In the genomic region with DNA sequence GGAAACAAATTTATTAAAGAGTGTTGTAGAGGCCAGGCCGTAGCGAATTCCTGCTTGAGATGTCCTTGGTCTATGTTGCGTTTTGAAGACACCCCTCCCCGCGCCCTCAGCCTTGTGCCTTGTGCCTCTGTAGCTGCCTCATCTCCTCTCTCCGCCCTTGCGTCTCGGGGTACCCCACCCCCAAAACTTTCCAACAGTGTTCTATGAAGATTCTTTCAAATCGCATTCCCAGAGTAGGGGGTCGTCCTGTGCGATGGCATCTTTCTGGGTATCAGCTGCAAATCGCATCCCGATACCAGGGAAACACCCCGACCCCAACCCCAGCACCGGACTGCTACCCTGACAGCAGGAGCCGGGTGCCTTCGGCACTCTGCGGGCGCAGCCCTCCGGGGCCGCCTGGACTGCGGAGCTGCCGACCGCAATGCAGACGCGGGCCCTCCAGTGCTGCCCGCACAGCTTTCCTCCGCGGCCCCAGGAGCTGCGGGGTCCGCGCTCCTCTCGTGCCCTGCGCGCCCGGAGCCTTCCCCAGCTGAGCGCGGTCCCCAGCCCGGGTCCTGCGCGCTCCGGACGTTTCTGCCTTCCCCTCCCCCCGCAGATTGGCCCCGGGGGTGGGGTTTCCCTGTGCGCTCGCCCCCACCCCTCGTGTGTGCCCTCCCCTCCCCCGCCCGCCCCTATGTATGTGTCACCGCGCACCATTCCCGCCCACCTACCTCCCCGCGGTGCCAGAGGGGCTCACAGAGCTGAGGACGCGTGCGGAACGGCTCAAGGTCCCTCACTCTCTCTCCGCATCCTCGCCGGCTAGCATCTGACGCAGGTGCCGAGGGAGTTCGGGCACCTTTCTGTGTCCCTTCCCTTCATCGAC, we compare ENCODE assay signal across 7 mouse cellular contexts. TPM values are rescaled to one million over a fixed set of nuclear protein-coding genes. Genes with fewer than 3 reads are reported as not detected.
DNase-seq lines count a peak whose midpoint lies in the region; ATAC-seq and TF ChIP-seq lines count a peak whose summit lies in the region.

No protein-coding gene starts in this region.

- H3K4me3 ChIP-seq in lung, postnatal 0 days (ENCODE audit: low read depth, low read length), result peak overlapping the region; percentile 19; the same call in 1 of the 2 replicates
- peak overlapping the region; percentile 56 for H3K4me3 ChIP-seq in hindbrain, embryonic 13.5 days
- peak overlapping the region; percentile 44 for H3K4me3 ChIP-seq in neural tube, embryonic 15.5 days (replicated peaks)

- WGBS in lung, postnatal 0 days, result 3% methylated on average over 53 of the region's 66 CpGs
- 2% methylated on average over 50 of the region's 66 CpGs for WGBS in hindbrain, embryonic 13.5 days
- WGBS in neural tube, embryonic 15.5 days, result under 1% methylated on average over 63 of the region's 66 CpGs

- TF ChIP-seq CTCF in lung, postnatal 0 days (IDR thresholded peaks at IDR 0.05), result no peak

- no peaks in the 10 kb centered on the region for H3K9me3 ChIP-seq in lung, postnatal 0 days (ENCODE audit: low read length)
- no peaks in the 10 kb centered on the region for H3K9me3 ChIP-seq in hindbrain, embryonic 13.5 days
- H3K9me3 ChIP-seq in neural tube, embryonic 15.5 days (replicated peaks), result no peaks in the 10 kb centered on the region

- no peak for TF ChIP-seq EP300 in lung, postnatal 0 days (IDR thresholded peaks at IDR 0.05)

- peaks cover 36% of the 10 kb centered on the region for H3K27me3 ChIP-seq in lung, postnatal 0 days (replicated peaks; ENCODE audit: insufficient read depth, low read length)
- H3K27me3 ChIP-seq in hindbrain, embryonic 13.5 days, result peaks cover 86% of the 10 kb centered on the region
- H3K27me3 ChIP-seq in neural tube, embryonic 15.5 days (replicated peaks), result peaks cover 71% of the 10 kb centered on the region

- H3K4me1 ChIP-seq in lung, postnatal 0 days (ENCODE audit: insufficient read depth, low read depth, low read length), result 0 out of 2 replicates have a peak, but pooled peaks cover 3% of the 10 kb centered on the region
- peaks cover 22% of the 10 kb centered on the region for H3K4me1 ChIP-seq in hindbrain, embryonic 13.5 days (replicated peaks)
- peaks cover 22% of the 10 kb centered on the region for H3K4me1 ChIP-seq in neural tube, embryonic 15.5 days

- no peaks in the 10 kb centered on the region for H3K36me3 ChIP-seq in lung, postnatal 0 days (ENCODE audit: insufficient read depth, low read length)
- no peaks in the 10 kb centered on the region for H3K36me3 ChIP-seq in hindbrain, embryonic 13.5 days
- no peaks in the 10 kb centered on the region for H3K36me3 ChIP-seq in neural tube, embryonic 15.5 days

- no peak overlapping the region for H3K27ac ChIP-seq in lung, postnatal 0 days (ENCODE audit: low read length)
- no peak overlapping the region for H3K27ac ChIP-seq in hindbrain, embryonic 13.5 days
- H3K27ac ChIP-seq in neural tube, embryonic 15.5 days (replicated peaks), result no peak overlapping the region

- ATAC-seq in lung, postnatal 0 days, result no peak; the same call in 1 of the 2 replicates
- peak; percentile 63; the same call in 1 of the 2 replicates for ATAC-seq in hindbrain, embryonic 13.5 days (ENCODE audit: low FRiP score)
- peak; percentile 75 for ATAC-seq in neural tube, embryonic 15.5 days (ENCODE audit: low FRiP score)

- H3K9ac ChIP-seq in lung, postnatal 0 days (replicated peaks; ENCODE audit: low read depth), result no peak overlapping the region
- peak overlapping the region; percentile 70 for H3K9ac ChIP-seq in hindbrain, embryonic 13.5 days
- peak overlapping the region; percentile 42 for H3K9ac ChIP-seq in neural tube, embryonic 15.5 days (replicated peaks)

- H3K4me2 ChIP-seq in lung, postnatal 0 days (replicated peaks; ENCODE audit: low read depth, low read length), result peak overlapping the region; percentile 39
- H3K4me2 ChIP-seq in hindbrain, embryonic 13.5 days, result peak overlapping the region; percentile 96
- peak overlapping the region; percentile 79 for H3K4me2 ChIP-seq in neural tube, embryonic 15.5 days

- no peak for DNase-seq in lung, postnatal 0 days (ENCODE audit: low spot score)
- no peak for DNase-seq in lung, postnatal 25 days (ENCODE audit: low spot score)
- DNase-seq in embryo, embryonic 11 days, result peak; percentile 55
- DNase-seq in layer of hippocampus, adult 11-12 months (ENCODE audit: low spot score), result no peak
- no peak for DNase-seq in left cerebral cortex, adult 8-10 months (ENCODE audit: low spot score in 2 of 2)

RNA-seq across cellular contexts. Expression of gene Acan, which starts 0.5 kb away (rescaled TPM):
- polyA plus RNA-seq in lung, postnatal 0 days (2015; fragmentation: Nextera tagmentation; extraction: Ambion mirVana), result 0.12 TPM in 1 of 2 replicates, not detected in the other
- 0.39 and 0.80 TPM in 2 replicates for polyA plus RNA-seq in hindbrain, embryonic 13.5 days (2015; fragmentation: Nextera tagmentation; extraction: Ambion mirVana)
- 1.6 and 2.6 TPM in 2 replicates for polyA plus RNA-seq in neural tube, embryonic 15.5 days (2015; fragmentation: Nextera tagmentation; extraction: Ambion mirVana)
- total RNA-seq in left cerebral cortex, adult 8-10 months (2022), result 1 to 10 TPM; 3.7 to 4.7 (median 4.4) TPM

Comparison
In these comparisons a context has a peak if more than half of its experiments do, and no peak if none do; other contexts are left out.
1. H3K4me2 ChIP-seq: peak in every context shown above with its lines; median percentile 96 in hindbrain, embryonic 13.5 days; 79 in neural tube, embryonic 15.5 days; 39 in lung, postnatal 0 days.